In genomic region chr7:138657076-138657475, GRCm38 (mm10) we compare ENCODE assay signal across 12 mouse cellular contexts.
"Had no signal": no experiment of that assay in that cellular context is flagged by ENCODE, and none has a peak within 500 bp of the region (broad histone marks: within the 10 kb centered on the region; RNA-seq: fewer than 3 reads in every experiment).

No protein-coding gene starts in this region.

- H3K4me3 ChIP-seq: left cerebral cortex, adult 2 months; liver, embryonic 13.5 days had no signal

- DNase-seq: layer of hippocampus, postnatal 36 days; liver, embryonic 13.5 days; lung, adult 2 months; lung, postnatal 14 days; lung, postnatal 4 days; midbrain, embryonic 14.5 days; thymus, adult 2 months; thymus, postnatal 14 days; thymus, postnatal 4 days had no signal

- H3K27ac ChIP-seq: left cerebral cortex, adult 2 months; liver, embryonic 13.5 days; stomach, postnatal 0 days had no signal

- H3K4me2 ChIP-seq: liver, embryonic 13.5 days; midbrain, embryonic 11.5 days had no signal

- H3K36me3 ChIP-seq: liver, embryonic 13.5 days had no signal

- H3K9ac ChIP-seq: liver, embryonic 13.5 days had no signal

- H3K27me3 ChIP-seq: liver, embryonic 13.5 days had no signal

- H3K4me1 ChIP-seq: liver, embryonic 13.5 days had no signal
